Mouse (Mus musculus) kidney, adult 8-10 months (tissue): Measurements from ENCODE around the gene Car3.

Experiments
- DNase-seq, 2 experiments: peaks; one replicate each; pipeline ENCODE4 v3.0.0; 2022

Gene Car3

DNA sequence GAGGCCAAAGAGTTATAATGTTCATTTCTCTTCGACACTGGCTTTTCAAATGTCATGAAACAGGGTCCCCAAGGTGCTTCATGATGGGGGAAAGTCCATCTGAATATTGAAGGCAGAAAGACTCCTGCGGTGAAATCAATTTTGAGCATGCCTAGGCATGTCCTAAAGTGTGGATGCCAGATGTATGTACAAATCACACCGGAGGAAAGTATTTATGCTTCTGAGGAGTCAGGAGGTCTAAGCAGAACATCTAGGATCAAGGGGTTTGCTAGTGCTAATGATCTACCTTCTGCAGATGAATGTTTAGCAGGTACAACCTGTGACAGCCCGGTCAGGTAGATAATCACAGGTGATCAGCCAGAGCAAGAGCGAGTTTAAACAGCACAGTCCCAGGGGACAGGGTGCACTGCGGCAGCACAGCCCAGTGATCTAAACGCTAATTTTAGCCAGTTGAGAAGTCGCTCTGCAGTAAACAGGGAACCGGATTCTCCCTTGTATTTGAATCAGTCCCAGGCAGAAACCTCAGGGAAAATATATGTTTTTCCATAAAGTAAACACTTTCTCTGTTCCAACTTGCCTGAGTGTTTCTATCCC is 13.1 kb downstream of the Car3 start:
- no peak for DNase-seq

DNA sequence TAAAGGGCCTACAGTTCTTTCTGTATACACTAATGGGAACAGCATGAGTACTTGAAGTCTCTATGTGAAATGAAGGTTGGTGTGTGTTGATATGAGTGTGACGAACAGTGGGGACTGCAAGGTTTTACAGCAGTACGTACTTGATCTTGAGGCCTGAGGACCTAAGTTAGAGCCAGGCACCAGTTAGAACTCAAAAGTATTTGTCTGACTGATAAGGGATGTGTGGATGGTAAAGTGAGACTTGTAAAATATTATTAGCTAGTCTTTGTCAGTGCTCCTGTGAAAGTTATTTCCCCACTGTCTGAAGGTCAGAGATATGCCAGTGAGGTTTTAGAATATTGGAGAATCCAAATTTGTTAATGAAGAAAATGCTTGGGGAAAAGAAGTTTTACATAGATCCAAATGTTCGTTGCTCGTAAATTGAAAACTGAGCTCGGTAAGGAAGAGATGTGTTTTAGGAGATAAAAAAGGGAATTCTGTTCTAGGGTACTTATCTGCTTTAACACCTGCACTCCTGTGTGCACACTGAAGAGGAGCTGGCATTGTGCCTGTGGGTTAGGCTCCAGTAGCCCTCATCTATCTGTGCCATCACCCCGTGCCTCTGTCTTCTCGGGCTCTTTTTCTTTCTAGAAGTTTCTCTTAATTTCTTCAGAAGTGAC is 14.1 kb downstream of the Car3 start:
- no peak for DNase-seq

DNA sequence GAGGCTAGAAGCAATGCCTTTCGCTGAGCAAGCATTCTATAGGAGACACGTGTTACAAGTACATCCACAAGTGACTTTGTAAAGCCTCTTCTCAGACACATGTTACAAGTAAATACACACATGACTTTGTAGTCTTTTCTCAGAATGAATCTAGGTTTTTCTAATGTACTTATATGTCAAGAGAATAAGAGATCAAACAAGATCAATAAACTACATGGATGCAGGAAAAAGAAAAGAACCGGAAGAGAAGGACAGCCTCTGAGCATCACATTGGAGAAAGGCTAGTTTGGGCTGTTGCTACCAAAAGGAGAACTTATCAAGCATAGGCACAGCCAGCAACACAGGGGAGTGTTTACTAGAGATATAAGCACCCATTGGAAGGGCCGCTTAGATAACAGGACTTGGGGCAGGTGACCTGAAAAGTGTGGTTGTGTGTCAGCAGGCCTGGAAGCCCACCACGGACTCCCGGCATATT is 15.5 kb downstream of the Car3 start:
- DNase-seq = no peak

DNA sequence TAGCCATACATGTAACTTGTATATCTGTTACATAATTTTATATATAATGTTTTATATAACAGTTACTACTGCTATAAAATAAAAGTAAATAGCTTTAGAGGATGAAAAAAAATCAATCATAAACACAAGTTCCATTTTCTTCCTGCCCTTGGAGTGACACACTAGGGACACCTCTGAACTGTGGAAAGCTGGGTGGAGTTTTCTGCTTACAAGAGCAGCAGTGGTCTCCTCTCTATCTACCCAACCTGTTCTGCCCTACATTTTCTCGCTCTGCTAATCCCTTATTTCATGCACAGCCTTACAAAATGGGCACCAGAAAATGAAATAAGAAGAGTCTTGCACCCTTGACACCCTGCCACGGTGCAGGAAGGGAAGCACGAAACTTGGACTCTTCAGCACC is 16.0 kb downstream of the Car3 start:
- no peak for DNase-seq

DNA sequence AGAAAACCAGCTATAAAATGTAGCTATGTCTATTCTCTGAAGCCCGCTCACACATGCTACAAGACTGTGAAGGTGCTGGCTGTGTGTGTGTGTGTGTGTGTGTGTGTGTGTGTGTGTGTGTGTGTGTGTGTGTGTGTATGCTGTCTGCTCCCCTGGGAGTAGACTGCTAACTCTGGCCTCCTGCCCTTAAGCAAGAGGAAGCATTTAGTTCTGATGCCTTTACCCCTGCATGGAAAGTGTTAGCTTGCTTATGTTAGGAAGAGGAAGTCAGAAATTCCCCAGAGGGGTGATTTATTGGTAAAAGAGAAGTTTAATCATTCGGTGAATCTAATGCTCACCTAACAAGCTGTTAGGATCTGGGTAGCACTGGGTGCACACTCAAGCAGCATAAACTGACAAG is 17.0 kb downstream of the Car3 start:
- DNase-seq = no peak

DNA sequence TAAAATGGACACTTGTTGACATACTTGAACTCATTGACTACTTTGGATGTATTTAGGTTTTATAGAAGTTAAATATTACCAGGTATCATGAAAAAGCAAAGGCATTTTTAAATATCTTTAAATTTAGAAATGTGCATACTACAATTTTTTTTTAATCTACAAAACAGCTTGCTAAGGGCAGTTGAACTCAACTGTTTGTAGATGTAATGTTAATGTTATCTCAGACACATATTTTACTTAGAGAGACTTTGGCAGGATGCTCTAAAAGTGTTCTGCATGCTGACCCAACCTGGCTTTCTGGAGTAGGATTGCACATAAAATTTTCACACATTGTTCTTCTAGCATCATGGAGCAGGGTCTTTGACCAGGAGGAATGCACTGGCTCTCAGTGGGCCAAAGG is 18.7 kb downstream of the Car3 start:
- DNase-seq = no peak

DNA sequence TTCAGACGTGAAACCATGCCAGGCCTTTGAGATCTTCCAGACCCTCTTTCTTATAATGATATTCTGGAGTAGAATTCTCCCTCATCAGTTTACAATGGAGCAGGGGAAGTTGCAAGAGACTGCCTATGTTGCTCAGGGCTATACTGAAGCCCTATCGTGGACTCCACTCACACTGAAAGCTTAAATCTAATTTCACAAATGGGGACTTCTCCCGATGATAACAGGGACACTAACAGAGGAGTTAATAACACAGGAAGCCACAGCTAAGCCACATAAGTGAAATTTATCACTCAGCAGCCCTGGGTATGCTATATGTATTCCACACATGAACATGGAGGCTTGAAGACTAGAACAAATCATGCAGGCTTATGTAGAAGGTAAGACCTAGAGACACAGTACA is 19.4 kb downstream of the Car3 start:
- DNase-seq = no peak

DNA sequence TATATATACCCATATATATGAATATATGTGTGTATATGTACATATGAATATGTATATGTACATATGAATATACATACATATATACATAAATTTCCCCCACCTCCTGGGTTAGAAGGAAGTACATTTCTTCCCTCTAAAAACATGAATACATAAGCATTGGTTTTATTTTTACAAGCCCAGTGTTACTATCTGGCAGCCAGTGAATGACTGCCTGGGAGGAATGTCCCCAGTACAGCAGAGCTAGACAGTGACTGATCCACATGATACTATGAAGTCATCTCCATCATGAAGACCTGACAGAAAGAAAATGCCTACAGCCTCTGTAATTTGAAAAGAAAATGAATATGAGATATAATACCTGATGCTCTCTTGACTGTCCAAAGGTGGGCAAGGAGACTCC is 21.5 kb downstream of the Car3 start:
- DNase-seq = no peak

DNA sequence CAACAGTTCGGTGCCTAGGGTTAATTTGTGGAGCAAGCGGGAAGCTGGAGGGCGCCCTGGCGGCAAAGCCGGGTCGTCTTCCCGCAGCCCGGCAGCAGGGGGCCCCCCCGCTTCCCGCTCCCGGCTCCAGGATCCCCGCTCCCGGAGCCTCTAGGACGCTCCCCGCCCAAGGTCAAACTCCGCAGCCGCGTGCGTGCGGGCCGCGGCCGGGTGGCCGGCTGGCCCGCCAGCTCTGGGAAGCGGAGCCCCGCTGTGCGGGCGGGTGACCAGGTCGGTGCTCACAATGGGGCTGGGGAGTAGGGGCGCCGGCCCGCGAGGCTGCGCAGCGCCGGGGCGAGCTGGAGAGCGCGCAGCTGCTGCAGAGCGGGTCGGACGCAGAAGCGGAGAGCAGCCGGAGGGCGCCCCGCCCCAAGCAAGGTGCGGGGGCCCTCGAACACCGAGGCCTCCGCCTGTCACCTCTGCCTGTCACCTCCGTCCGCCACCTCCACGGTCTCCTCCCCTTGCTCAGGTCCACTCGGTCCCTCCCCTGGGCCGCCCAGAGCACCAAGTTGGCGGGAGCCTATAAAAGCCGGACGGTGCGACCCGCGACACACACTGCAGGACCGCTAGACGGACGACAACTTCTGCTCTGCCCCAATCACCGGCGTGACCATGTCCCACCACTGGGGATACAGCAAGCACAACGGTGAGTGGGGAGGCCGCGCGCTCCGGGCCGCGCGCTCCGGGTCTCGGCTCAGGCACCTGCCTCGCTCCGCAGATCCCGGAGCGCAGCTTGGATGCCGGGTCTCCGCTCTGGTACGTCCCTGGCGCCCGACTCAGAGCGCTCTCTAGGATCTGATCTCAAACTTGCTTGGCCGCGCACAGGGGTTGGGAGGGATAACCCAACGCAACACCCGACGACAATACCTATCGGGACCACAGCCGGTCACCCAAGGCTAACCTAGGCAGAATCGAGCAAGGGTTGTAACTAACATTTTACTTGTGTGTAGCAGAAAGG is 23.1 kb downstream of the Car3 start, which contains the start of gene Car2:
TSS of gene Car2 (plus strand) at position 172 of the 997 bp plus-strand sequence.
- peak; percentile 70 to 82 for DNase-seq

DNA sequence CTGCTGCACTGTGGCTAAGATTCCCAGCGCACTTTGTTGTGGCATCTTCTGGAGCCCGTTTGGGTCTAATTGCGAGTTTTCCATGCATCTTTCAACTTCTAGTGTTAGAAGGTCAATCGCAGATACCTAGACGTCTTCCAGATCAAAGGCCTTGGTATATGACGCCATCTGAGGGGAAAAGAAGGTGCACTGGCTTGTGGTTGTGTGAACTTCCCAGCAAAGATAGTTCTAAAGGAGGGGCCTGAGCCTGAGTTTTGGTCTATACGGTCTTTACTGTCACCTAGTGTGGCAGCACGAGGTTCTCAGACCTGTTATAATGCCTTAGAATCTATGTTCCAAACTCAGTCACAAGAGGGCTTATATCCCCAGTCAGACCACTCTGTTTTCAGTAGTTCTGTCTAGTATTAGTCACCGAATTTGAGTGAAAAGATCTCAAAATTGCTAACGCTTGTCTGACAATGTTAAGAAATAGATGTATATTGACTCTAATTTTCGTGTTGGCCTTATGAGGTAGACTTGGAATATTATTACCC is 23.9 kb downstream of the Car3 start:
- no peak for DNase-seq

DNA sequence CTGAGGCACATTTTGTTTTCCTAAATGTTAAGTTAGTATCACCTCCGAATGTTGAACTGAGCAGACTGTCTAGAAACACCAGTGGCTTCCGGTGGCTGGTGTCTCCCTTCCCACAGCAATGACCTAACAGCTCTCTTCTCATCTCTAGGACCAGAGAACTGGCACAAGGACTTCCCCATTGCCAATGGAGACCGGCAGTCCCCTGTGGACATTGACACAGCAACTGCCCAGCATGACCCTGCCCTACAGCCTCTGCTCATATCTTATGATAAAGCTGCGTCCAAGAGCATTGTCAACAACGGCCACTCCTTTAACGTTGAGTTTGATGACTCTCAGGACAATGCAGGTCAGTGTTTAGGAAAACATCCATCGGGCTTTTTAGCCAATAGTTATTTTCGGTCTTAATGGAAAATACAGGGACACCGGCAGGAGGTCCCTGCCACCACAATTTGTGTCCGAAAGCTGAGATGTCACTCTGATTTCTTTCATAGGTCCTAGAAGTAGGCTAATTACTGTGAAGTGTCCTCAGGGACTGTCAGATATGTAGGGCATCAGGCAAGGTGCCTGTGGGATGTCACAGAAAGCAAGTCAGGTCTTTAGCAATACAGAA is 24.5 kb downstream of the Car3 start:
- no peak for DNase-seq

DNA sequence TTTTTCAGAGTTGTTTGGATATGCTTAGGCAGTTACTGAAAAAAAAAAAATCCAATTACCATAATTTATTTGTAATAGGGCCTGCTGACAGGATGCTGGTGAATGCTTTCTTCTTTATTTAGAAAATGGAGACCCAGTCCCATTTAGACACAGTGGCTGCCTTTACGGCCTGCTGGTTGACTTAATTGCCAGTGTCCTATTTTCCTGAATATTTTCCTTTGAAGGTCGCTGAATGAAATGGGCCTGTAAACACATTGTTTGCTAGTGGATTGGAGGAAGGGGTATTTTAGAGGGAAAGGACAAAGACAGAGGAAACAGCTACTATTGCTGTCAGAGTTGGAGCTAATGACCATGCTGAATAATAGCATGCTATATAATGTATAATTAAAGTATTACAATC is 25.2 kb downstream of the Car3 start:
- no peak for DNase-seq

DNA sequence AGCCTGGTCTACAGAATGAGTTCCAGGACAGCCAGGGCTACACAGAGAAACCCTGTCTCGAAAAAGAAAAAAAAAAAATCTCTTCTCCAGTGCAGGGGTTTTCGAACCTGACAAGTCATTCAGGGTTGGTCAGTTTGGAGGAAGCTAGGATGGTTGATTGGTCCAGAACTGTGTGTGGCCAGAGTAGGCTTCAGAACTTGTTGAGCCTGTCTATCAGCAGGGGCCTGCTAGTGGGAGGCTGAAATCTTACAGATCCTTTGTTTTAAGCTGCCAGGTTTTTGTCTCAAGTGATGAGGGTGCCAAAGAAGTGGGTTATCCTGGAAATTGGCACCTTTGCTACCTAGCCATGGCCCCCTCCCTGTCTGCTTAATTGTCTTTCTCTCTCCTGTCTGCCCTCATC is 25.8 kb downstream of the Car3 start:
- no peak for DNase-seq

DNA sequence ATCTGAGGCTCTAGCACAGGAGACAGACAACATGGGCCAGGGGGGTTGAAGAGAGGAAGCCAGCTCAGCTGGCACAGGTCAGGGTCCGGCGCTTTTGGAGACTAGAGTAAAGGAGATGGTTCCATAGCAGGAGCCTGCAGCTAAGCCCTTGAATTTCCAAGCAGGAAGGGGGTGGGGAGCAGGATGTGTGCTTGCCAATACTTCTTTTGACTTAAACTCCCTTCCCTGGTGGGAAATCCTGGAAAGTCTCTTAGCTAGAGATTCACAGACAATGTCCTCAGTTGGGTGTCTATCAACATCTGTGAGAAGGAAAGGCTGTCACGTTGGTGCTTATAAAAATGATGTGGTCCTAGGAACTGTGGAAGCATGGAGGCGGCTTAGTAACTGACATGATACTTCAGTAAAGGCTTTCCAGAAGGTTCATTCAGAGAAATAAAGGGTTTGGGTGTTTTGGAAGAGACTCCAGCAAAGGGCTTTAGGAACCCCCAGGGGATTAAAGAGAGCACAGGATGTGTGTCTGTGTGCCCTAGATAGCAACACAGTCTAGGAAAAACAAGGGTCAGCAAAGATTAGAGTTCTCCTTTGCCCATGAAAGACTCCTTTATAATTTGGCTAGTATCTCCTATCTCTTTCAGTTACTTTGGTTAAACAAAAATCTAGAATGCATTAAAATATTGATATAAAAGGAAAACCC is 26.6 kb downstream of the Car3 start:
- DNase-seq = peak in 1 of 2 experiments; percentile 24

DNA sequence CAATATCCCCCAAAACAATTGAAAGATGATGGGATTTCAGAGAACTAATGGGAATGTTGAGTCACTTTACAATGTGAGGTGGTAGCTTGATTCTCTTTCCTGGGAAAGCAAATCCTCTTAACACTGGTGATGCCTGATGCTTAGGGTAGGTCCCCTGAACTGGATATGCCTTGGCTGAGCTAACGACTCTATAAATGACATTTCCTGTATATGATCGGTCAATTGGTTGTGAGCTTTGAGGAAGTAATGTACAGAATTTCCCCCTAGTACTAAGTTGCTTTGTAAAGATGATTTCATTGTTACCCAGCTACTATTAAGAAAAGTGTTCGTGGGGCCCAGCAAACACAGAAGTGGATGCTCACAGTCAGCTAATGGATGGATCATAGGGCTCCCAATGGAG is 29.7 kb downstream of the Car3 start:
- no peak for DNase-seq

DNA sequence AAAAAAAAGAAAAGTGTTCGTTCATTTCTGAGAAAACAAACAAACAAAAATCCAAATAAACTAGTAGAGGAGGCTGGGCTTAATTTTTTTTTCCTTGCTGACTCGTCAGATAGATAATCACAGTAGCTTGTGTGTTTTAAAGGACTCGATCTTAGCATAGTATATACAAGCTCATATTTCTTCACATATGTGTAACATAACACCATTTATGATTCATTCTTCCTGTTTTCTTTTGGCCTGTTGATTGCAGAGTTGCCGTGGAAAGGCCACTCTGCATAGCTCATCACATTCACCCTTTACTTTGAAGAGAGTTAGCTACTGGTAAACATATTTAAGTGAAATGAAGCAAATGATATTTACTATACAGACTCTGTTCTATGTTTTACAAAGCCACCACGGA is 30.4 kb downstream of the Car3 start:
- no peak for DNase-seq

DNA sequence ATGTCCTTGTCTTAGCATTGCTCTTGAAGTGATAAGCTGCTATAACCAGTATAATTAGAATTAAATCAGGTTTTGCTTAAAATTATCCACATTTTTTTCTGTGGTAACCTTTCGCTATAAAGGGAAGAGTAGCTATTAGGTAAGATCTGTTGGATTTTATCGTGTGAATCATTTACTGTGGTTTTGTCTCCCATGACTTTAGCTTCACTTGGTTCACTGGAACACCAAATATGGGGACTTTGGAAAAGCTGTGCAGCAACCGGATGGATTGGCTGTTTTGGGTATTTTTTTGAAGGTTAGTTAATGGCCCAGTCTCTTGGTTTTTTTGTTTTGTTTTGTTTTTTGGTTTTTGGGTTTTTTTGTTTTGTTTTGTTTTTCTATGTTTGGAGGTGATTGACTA is 32.0 kb downstream of the Car3 start:
- peak in 1 of 2 experiments; percentile 29 for DNase-seq

DNA sequence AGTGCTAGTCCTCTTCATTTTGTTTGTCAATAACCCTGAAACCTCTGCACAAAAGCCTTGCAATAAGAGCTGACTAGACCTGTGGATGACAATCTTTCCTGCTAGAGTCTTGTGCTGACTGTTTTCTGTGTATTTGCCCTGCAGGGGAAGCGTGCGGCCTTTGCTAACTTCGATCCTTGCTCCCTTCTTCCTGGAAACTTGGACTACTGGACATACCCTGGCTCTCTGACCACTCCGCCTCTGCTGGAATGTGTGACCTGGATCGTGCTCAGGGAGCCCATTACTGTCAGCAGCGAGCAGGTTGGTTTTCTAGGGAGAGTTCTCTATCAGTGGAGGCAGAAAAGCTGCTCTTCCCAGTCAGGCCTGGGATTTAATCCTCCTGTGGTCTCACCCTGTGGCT is 34.5 kb downstream of the Car3 start:
- DNase-seq = peak; percentile 74 to 80

DNA sequence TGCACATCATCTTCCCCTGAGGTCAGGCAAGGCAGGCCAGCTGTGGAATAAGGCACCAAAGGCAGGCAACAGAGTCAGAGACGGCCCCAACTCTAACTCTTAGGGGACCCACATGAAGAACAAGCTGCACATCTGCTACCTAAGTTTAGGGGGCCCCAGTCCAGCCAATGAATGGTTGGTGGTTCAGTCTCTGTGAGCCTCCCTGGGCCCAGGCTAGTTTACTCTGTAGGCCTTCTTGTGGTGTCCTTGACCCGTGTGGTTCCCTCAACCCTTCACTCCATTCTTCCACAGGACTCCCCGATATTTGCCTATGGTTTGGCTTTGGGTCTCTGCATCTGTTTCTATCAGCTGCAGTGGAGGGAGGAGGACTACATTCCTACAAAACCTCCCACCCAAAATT is 40.1 kb downstream of the Car3 start:
- DNase-seq = no peak

DNA sequence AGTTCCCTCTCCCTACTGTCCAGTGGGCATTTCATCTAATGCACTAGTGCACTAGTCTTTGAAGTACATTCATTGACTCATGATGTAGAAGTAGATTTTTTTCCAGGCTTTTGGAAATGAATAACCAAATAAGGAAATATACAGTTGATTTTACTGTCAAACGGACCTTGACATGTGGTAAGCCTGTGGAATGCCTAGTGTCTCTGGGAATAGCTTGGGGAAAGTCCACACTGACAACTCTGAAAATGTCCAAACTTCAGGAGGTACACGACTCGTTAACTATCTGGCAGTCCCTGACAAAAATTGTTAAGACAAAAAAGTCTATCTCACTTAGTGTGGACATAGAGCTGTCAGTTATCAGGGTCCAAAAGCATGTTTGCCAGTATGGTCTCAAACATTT is 40.9 kb downstream of the Car3 start:
- peak in 1 of 2 experiments; percentile 59 for DNase-seq

DNA sequence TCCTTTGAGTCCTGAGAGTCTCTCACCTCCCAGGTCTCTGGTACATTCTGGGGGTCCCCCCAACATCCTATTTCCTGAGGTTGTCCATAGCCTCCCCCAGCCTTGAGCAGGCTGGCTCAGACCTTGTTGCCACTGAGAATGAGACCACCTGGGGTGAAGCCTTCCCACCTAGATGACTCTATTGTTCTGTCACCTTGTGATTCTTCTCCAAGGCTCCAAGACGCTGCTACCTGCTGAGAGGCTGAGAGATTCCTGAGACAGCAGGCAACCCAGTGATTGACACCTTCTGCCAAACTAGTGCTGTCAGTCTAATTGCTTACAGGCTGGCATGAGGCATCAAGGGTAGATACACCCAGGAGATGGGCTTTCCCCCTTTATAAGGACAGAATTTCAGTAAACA is 44.0 kb downstream of the Car3 start:
- DNase-seq = no peak

DNA sequence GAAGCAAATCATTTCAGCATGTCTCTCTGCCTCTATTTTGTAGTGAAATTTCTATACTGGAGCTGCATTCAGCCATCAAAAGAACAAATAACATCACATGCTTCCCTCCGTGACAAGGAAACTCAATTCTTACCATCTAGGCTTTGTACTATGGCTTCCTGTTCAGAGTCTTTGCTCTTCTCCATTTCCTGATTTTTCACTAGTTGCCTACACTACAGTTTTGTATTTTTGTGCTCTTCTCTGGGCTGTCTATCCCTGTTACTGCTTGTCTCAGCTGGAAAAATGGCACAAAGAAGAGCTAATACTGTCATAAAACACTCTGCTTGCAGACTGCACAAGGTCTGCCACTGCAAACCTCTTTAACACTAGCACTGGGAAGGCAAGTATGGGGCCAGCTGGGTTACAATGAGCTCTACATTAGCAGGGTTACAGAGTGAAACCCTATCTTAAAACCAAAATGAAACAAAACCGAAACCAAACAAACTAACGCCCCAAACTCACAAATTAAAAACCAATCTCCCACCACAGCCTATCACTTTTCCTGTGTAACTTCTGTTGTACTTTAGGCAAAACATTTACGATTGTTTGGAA is 48.8 kb downstream of the Car3 start:
- no peak for DNase-seq
